Mouse (Mus musculus): ENCODE results near the gene Pde7b. TPM values are rescaled to one million over a fixed set of nuclear protein-coding genes. Genes with fewer than 3 reads are reported as not detected.

Gene Pde7b
- polyA plus RNA-seq (2014; fragmentation: Nextera tagmentation; extraction: Ambion mirVana) = 1.3 and 2.3 TPM in 2 replicates

DNA sequence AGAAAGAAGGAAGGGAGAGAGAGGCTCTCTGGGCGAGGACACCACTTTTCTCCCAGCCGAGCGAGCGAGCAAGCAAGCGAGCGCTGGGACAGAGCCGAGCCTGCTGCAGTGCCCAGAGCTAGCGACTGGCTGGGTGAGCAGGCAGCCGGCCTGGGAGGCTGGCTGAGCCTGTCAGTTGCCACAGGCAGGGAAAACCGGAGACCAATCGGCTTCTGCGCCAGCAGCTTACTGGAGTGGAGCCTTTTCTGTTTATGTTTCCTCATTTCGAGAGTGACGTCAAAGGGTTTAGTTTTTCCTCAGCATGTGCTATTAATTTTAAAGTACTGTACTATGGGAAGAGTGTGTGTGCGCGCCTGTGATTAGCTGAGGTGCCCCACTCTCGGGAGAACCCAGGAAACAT lies at the start of gene Pde7b:
TSS of gene Pde7b (minus strand) at position 173 of the 400 bp plus-strand sequence.
- Histone ChIP-seq H3K4me3 (ENCODE audit: low read depth, low read length) (peak within 1 kb of the TSS; percentile 23), H3K9me3 (replicated peaks; ENCODE audit: control insufficient read depth, low read length) (no peaks in the 10 kb centered on the region), H3K27ac (ENCODE audit: low read depth, low read length) (no peak within 1 kb of the TSS), H3K4me1 (ENCODE audit: control insufficient read depth, insufficient read depth, low read length) (peaks cover 10% of the 10 kb centered on the region), H3K36me3 (ENCODE audit: control insufficient read depth, insufficient read depth, low read length) (no peaks in the 10 kb centered on the region), H3K4me2 (ENCODE audit: low read length) (peak within 1 kb of the TSS; percentile 54), H3K27me3 (replicated peaks; ENCODE audit: control insufficient read depth, insufficient read depth, low read length) (no peaks in the 10 kb centered on the region), H3K9ac (ENCODE audit: low read length) (peak within 1 kb of the TSS; percentile 42)
- ATAC-seq = peak; percentile 94
- 12% methylated on average over 17 of the region's 17 CpGs for WGBS
- DNase-seq (ENCODE audit: low spot score) = peak; percentile 90

DNA sequence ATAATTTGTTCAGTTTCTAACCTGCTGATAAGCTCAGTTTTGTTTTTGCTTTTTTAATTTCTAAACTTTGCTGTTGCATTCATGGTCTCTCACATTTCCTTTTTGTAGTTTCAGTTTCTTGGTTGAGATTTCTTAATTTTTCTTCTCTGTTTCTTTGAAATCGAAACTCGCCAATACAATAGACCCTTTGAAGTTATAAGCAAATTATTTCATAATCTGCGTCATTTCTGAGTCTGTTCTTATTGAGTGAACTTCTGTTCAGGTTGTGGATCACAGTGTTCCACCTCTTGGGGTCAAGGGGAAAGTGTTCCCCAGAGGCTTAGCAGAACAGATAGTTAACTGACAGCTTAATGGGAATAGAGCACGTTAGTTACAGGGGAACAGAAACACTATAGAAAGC lies 47.2 kb upstream of the Pde7b start:
- Histone ChIP-seq H3K27ac (ENCODE audit: low read depth, low read length) (no peak overlapping the region), H3K9ac (ENCODE audit: low read length) (no peak overlapping the region), H3K4me2 (ENCODE audit: low read length) (no peak overlapping the region), H3K4me1 (ENCODE audit: control insufficient read depth, insufficient read depth, low read length) (no peaks in the 10 kb centered on the region), H3K27me3 (replicated peaks; ENCODE audit: control insufficient read depth, insufficient read depth, low read length) (no peaks in the 10 kb centered on the region), H3K36me3 (ENCODE audit: control insufficient read depth, insufficient read depth, low read length) (no peaks in the 10 kb centered on the region), H3K9me3 (replicated peaks; ENCODE audit: control insufficient read depth, low read length) (no peaks in the 10 kb centered on the region), H3K4me3 (ENCODE audit: low read depth, low read length) (no peak overlapping the region)
- no peak for DNase-seq (ENCODE audit: low spot score)
- ATAC-seq = no peak
- 87% methylated on average over 4 of the region's 4 CpGs for WGBS

DNA sequence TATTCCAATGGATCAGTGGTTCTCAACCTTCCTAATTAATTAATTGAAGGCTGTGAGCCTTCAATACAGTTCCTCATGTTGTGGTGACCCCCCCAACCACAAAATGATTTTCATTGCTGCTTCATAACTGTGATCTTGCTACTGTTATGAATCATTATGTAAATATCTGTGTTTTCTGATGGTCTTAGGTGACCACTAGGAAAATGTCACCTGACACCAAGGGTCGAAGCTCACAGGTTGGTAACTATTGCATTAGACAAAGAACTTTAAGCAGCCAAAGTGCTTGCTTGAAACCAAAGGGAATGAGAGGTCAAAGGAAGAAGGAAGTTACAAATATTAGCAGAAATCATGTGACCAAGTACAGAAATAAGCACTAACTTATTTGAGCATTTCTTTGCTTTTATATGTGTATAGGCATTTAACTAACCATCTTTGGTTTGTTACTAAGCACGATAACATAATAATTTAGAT lies 45.6 kb upstream of the Pde7b start:
- 83% methylated on average over 2 of the region's 2 CpGs for WGBS
- no peak for DNase-seq (ENCODE audit: low spot score)
- no peaks in the 10 kb centered on the region for H3K36me3 ChIP-seq (ENCODE audit: control insufficient read depth, insufficient read depth, low read length)
- no peaks in the 10 kb centered on the region for H3K9me3 ChIP-seq (replicated peaks; ENCODE audit: control insufficient read depth, low read length)
- ATAC-seq = no peak
- H3K4me3 ChIP-seq (ENCODE audit: low read depth, low read length) = no peak overlapping the region
- H3K4me1 ChIP-seq (ENCODE audit: control insufficient read depth, insufficient read depth, low read length) = no peaks in the 10 kb centered on the region
- no peak overlapping the region for H3K9ac ChIP-seq (ENCODE audit: low read length)
- no peaks in the 10 kb centered on the region for H3K27me3 ChIP-seq (replicated peaks; ENCODE audit: control insufficient read depth, insufficient read depth, low read length)
- no peak overlapping the region for H3K4me2 ChIP-seq (ENCODE audit: low read length)
- H3K27ac ChIP-seq (ENCODE audit: low read depth, low read length) = no peak overlapping the region

DNA sequence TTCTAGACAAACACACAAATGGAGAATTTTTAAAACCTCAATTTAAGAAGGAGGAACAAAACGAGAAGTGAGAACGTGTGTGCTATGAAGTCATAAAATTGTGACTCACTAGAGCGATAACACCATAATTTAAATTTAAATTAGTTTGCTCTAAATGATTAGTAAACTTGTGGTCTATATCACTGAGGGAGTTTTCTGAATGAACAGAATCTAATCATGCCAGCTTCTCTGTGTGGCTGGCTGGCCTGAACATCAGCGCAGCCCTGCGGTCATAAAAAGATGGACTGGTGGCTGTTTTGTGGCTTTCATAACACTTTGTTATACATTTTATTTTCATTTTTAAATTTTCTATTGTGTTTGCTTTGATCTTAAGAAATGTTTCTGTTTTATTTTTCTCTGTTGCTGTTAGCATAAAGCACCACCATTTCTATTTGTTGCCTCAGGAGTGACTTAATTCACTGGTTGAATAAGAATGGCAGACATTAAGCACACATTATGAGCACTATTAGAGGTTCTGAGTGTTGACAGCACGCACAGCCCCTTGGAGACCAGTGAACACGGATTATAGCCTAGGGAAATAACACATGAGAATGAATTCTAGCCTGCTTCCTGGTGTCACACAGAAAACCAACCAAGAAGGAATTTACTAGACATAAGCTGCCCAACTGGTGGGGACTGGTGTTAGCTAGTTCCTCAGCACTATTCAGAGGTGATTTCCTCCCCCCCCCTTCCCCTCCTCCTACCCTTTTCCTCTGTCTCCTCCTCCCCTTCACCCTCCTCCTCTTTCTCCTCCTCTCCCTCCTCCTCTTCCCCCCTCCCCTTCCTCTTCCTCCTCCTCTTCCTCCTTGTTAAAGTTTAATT lies 44.9 kb upstream of the Pde7b start:
- H3K36me3 ChIP-seq (ENCODE audit: control insufficient read depth, insufficient read depth, low read length) = no peaks in the 10 kb centered on the region
- H3K9ac ChIP-seq (ENCODE audit: low read length) = no peak overlapping the region
- H3K27ac ChIP-seq (ENCODE audit: low read depth, low read length) = no peak overlapping the region
- no peaks in the 10 kb centered on the region for H3K9me3 ChIP-seq (replicated peaks; ENCODE audit: control insufficient read depth, low read length)
- 0 out of 2 replicates have a peak, but pooled peaks have one; percentile 20 for ATAC-seq
- H3K4me3 ChIP-seq (ENCODE audit: low read depth, low read length) = no peak overlapping the region
- H3K4me2 ChIP-seq (ENCODE audit: low read length) = no peak overlapping the region
- WGBS = 64% methylated on average over 7 of the region's 7 CpGs
- no peaks in the 10 kb centered on the region for H3K4me1 ChIP-seq (ENCODE audit: control insufficient read depth, insufficient read depth, low read length)
- peak; percentile 16 for DNase-seq (ENCODE audit: low spot score)
- no peaks in the 10 kb centered on the region for H3K27me3 ChIP-seq (replicated peaks; ENCODE audit: control insufficient read depth, insufficient read depth, low read length)

DNA sequence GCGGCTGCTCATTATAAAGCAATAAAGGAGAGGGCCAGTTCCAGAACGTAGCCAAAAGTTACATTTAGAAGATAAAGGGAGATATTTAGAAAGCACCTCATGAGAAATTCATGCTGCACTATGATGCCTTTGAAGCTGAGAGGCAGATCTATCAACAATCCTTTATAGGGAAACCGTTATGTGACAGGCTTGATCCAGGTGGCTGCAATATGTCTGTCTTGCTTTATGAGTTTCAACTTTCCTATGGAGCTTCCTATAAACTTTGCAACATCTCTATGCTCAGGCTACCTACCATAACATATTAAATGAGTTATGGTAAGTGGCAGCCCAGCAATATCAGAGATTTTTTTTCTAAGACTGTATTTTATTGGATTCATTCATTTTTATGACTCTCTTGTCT lies 39.5 kb upstream of the Pde7b start:
- Histone ChIP-seq H3K9ac (ENCODE audit: low read length) (no peak overlapping the region), H3K4me2 (ENCODE audit: low read length) (no peak overlapping the region), H3K9me3 (replicated peaks; ENCODE audit: control insufficient read depth, low read length) (no peaks in the 10 kb centered on the region), H3K27me3 (replicated peaks; ENCODE audit: control insufficient read depth, insufficient read depth, low read length) (no peaks in the 10 kb centered on the region), H3K4me3 (ENCODE audit: low read depth, low read length) (no peak overlapping the region), H3K4me1 (ENCODE audit: control insufficient read depth, insufficient read depth, low read length) (no peaks in the 10 kb centered on the region), H3K27ac (ENCODE audit: low read depth, low read length) (no peak overlapping the region), H3K36me3 (ENCODE audit: control insufficient read depth, insufficient read depth, low read length) (no peaks in the 10 kb centered on the region)
- ATAC-seq (no peak), DNase-seq (ENCODE audit: low spot score) (no peak)
- 77% methylated on average over 3 of the region's 3 CpGs for WGBS

DNA sequence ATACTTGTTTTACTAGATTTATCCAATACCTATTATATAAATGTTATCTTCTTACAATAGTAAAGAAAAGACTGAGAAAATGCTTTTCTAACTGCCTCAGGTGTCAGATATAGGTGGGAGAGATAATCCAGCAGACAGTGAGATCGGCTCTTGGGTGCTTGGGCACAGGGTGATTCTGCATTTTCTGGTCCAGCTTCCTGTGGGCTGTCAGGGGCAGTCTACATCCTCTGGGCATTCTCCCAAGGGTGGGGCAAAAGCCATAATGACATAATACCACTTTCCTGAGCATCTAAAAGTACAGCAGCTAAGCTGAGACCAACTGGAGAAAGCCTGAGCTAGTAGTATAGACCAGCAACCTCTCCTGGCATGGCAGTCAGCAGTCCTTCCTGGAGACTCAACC lies 34.1 kb upstream of the Pde7b start:
- DNase-seq (ENCODE audit: low spot score) = no peak
- ATAC-seq = no peak
- Histone ChIP-seq H3K9me3 (replicated peaks; ENCODE audit: control insufficient read depth, low read length) (no peaks in the 10 kb centered on the region), H3K36me3 (ENCODE audit: control insufficient read depth, insufficient read depth, low read length) (no peaks in the 10 kb centered on the region), H3K4me2 (ENCODE audit: low read length) (no peak overlapping the region), H3K27me3 (replicated peaks; ENCODE audit: control insufficient read depth, insufficient read depth, low read length) (no peaks in the 10 kb centered on the region), H3K4me1 (ENCODE audit: control insufficient read depth, insufficient read depth, low read length) (no peaks in the 10 kb centered on the region), H3K9ac (ENCODE audit: low read length) (no peak overlapping the region), H3K4me3 (ENCODE audit: low read depth, low read length) (no peak overlapping the region), H3K27ac (ENCODE audit: low read depth, low read length) (no peak overlapping the region)
- 94% methylated on average over 1 of the region's 1 CpGs for WGBS

DNA sequence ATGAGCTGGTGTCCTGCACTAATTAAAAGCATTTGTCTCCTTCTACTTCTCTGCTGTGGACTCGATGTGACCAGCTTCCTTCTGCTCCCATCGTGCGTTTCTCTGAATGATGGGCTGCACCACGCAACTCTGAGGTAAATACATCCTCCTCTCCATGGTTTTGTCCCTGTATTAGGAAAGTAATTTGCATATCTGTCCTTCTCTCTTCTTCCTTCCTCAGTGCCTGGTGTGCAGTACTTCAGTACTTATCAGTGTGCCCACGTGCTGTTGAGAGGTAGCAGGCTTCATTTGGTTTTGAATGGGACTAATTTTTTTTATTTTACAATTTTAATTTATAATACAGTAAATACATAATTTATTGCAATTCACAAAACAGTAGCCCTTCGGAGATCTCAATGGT lies 33.4 kb upstream of the Pde7b start:
- DNase-seq (ENCODE audit: low spot score) (no peak), ATAC-seq (no peak)
- WGBS = 84% methylated on average over 6 of the region's 6 CpGs
- H3K4me2 ChIP-seq (ENCODE audit: low read length) = no peak overlapping the region
- no peaks in the 10 kb centered on the region for H3K9me3 ChIP-seq (replicated peaks; ENCODE audit: control insufficient read depth, low read length)
- H3K4me1 ChIP-seq (ENCODE audit: control insufficient read depth, insufficient read depth, low read length) = no peaks in the 10 kb centered on the region
- H3K36me3 ChIP-seq (ENCODE audit: control insufficient read depth, insufficient read depth, low read length) = no peaks in the 10 kb centered on the region
- H3K4me3 ChIP-seq (ENCODE audit: low read depth, low read length) = no peak overlapping the region
- H3K27me3 ChIP-seq (replicated peaks; ENCODE audit: control insufficient read depth, insufficient read depth, low read length) = no peaks in the 10 kb centered on the region
- H3K27ac ChIP-seq (ENCODE audit: low read depth, low read length) = no peak overlapping the region
- H3K9ac ChIP-seq (ENCODE audit: low read length) = no peak overlapping the region

DNA sequence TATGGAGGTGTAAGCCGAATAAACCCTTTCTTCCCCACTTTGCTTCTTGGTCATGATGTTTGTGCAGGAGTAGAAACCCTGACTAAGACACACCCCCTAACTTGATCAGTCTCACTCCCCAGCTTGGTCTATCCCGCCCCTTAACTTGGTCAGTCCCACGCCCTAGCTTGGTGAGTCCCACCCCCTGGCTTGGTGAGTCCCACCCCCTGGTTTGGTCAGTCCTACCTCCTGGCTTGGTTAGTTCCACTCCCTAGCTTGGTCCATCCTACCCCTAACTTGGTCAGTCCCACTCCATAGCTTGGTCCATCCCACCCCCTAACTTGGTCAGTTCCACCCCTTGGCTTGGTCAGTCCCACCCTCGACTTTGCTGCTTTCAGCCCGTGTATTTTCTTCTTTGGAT lies 31.3 kb upstream of the Pde7b start:
- no peak overlapping the region for H3K27ac ChIP-seq (ENCODE audit: low read depth, low read length)
- H3K4me2 ChIP-seq (ENCODE audit: low read length) = no peak overlapping the region
- ATAC-seq (no peak), DNase-seq (ENCODE audit: low spot score) (no peak)
- no peaks in the 10 kb centered on the region for H3K9me3 ChIP-seq (replicated peaks; ENCODE audit: control insufficient read depth, low read length)
- no peaks in the 10 kb centered on the region for H3K36me3 ChIP-seq (ENCODE audit: control insufficient read depth, insufficient read depth, low read length)
- H3K9ac ChIP-seq (ENCODE audit: low read length) = no peak overlapping the region
- no peak overlapping the region for H3K4me3 ChIP-seq (ENCODE audit: low read depth, low read length)
- no peaks in the 10 kb centered on the region for H3K4me1 ChIP-seq (ENCODE audit: control insufficient read depth, insufficient read depth, low read length)
- no peaks in the 10 kb centered on the region for H3K27me3 ChIP-seq (replicated peaks; ENCODE audit: control insufficient read depth, insufficient read depth, low read length)
- WGBS = 88% methylated on average over 5 of the region's 5 CpGs

DNA sequence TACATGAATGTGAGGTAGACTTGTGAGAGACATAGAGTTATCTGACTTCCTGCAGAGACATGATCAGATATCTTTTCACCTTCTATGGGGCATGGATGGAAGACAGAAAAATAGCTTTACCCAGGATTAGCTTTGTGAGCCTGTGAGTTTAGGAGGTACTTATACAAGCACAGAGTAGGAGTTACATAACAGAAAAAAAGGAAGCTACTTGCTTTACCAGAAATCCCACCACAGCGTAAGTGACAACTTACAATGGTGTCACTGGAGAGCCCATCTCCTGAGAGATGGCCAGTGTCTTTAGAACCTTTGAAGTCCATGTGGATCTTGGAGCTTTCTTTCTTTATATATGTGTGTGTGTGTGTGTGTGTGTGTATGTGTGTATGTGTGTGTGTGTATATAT lies 28.0 kb upstream of the Pde7b start:
- DNase-seq (ENCODE audit: low spot score) (no peak), ATAC-seq (no peak)
- H3K9me3 ChIP-seq (replicated peaks; ENCODE audit: control insufficient read depth, low read length) = no peaks in the 10 kb centered on the region
- H3K4me3 ChIP-seq (ENCODE audit: low read depth, low read length) = no peak overlapping the region
- H3K9ac ChIP-seq (ENCODE audit: low read length) = no peak overlapping the region
- H3K4me1 ChIP-seq (ENCODE audit: control insufficient read depth, insufficient read depth, low read length) = no peaks in the 10 kb centered on the region
- H3K36me3 ChIP-seq (ENCODE audit: control insufficient read depth, insufficient read depth, low read length) = no peaks in the 10 kb centered on the region
- no peak overlapping the region for H3K4me2 ChIP-seq (ENCODE audit: low read length)
- H3K27me3 ChIP-seq (replicated peaks; ENCODE audit: control insufficient read depth, insufficient read depth, low read length) = no peaks in the 10 kb centered on the region
- H3K27ac ChIP-seq (ENCODE audit: low read depth, low read length) = no peak overlapping the region
- WGBS = 96% methylated on average over 1 of the region's 1 CpGs

Measured in forebrain, embryonic 14.5 days (tissue).